Comparison of ENCODE assay signal across 8 mouse cellular contexts in genomic region chr8:61927777-61928494, GRCm38 (mm10). TPM values are rescaled to one million over a fixed set of nuclear protein-coding genes. Genes with fewer than 3 reads are reported as not detected.
DNase-seq lines count a peak whose midpoint lies in the region; ATAC-seq and TF ChIP-seq lines count a peak whose summit lies in the region.

Ddx60 (plus strand) TSS chr8:61928087.

- H3K27ac ChIP-seq in MEL (ENCODE audit: control insufficient read depth, low read depth, low read length) = no peak within 1 kb of the TSS
- no peak within 1 kb of the TSS for H3K27ac ChIP-seq in forebrain, postnatal 0 days (ENCODE audit: low read depth, low read length)
- peak within 1 kb of the TSS; percentile 24; the same call in 1 of the 2 replicates for H3K27ac ChIP-seq in lung, embryonic 14.5 days (ENCODE audit: low read depth)
- H3K27ac ChIP-seq in olfactory bulb, adult 2 months (ENCODE audit: insufficient read depth, low read depth, low read length) = no peak within 1 kb of the TSS
- H3K27ac ChIP-seq in thymus, adult 2 months (ENCODE audit: control insufficient read depth, insufficient read depth, low read length) = peak within 1 kb of the TSS; percentile 14; the same call in 1 of the 2 replicates

- no peaks in the 10 kb centered on the region for H3K36me3 ChIP-seq in MEL (ENCODE audit: control insufficient read depth in 1 of 2, insufficient read depth in 2 of 2, low read length in 2 of 2)
- no peaks in the 10 kb centered on the region for H3K36me3 ChIP-seq in forebrain, postnatal 0 days (ENCODE audit: insufficient read depth)
- H3K36me3 ChIP-seq in lung, embryonic 14.5 days (ENCODE audit: insufficient read depth) = no peaks in the 10 kb centered on the region
- H3K36me3 ChIP-seq in thymus, adult 2 months (ENCODE audit: control insufficient read depth, insufficient read depth, low read length) = no peaks in the 10 kb centered on the region

- no peak within 1 kb of the TSS for H3K9ac ChIP-seq in MEL (ENCODE audit: control insufficient read depth, low read depth, low read length, poor library complexity, severe bottlenecking)
- peak within 1 kb of the TSS; percentile 43 for H3K9ac ChIP-seq in forebrain, postnatal 0 days
- H3K9ac ChIP-seq in lung, embryonic 14.5 days = peak within 1 kb of the TSS; percentile 65

- no peaks in the 10 kb centered on the region for H3K79me2 ChIP-seq in MEL (ENCODE audit: control insufficient read depth, insufficient read depth, low read length, poor library complexity)

- 9% methylated on average over 22 of the region's 22 CpGs for WGBS in forebrain, postnatal 0 days
- WGBS in lung, embryonic 14.5 days = 10% methylated on average over 22 of the region's 22 CpGs
- WGBS in olfactory bulb, adult 2 months = 6% methylated on average over 22 of the region's 22 CpGs
- WGBS in thymus, adult 2 months = 3% methylated on average over 22 of the region's 22 CpGs

- no peaks in the 10 kb centered on the region for H3K9me3 ChIP-seq in MEL (replicated peaks; ENCODE audit: insufficient read depth, low read length)
- no peaks in the 10 kb centered on the region for H3K9me3 ChIP-seq in forebrain, postnatal 0 days (ENCODE audit: low read length)
- no peaks in the 10 kb centered on the region for H3K9me3 ChIP-seq in lung, embryonic 14.5 days (ENCODE audit: low read depth, low read length)

- H3K4me2 ChIP-seq in forebrain, postnatal 0 days (ENCODE audit: low read depth) = peak within 1 kb of the TSS; percentile 84
- H3K4me2 ChIP-seq in lung, embryonic 14.5 days = peak within 1 kb of the TSS; percentile 85

- H3K27me3 ChIP-seq in MEL (ENCODE audit: control insufficient read depth in 1 of 2, insufficient read depth in 2 of 2, low read length in 2 of 2) = no peaks in the 10 kb centered on the region
- no peaks in the 10 kb centered on the region for H3K27me3 ChIP-seq in forebrain, postnatal 0 days (ENCODE audit: insufficient read depth, low read length)
- no peaks in the 10 kb centered on the region for H3K27me3 ChIP-seq in lung, embryonic 14.5 days (ENCODE audit: insufficient read depth, low read length)
- H3K27me3 ChIP-seq in thymus, adult 2 months (ENCODE audit: control insufficient read depth, insufficient read depth, low read length) = no peaks in the 10 kb centered on the region

- H3K4me1 ChIP-seq in MEL (ENCODE audit: control insufficient read depth in 1 of 2, insufficient read depth in 2 of 2, low read length in 2 of 2) = no peaks in the 10 kb centered on the region
- peaks cover 6% of the 10 kb centered on the region; the same call in 1 of the 2 replicates for H3K4me1 ChIP-seq in forebrain, postnatal 0 days (ENCODE audit: insufficient read depth)
- no peaks in the 10 kb centered on the region for H3K4me1 ChIP-seq in lung, embryonic 14.5 days (ENCODE audit: insufficient read depth)
- no peaks in the 10 kb centered on the region for H3K4me1 ChIP-seq in olfactory bulb, adult 2 months (ENCODE audit: control insufficient read depth, insufficient read depth, low read length)
- no peaks in the 10 kb centered on the region; the same call in 1 of the 2 replicates for H3K4me1 ChIP-seq in thymus, adult 2 months (replicated peaks; ENCODE audit: control insufficient read depth, insufficient read depth, low read length)

- ATAC-seq in forebrain, postnatal 0 days = peak; percentile 50; the same call in 1 of the 2 replicates
- peak; percentile 89 to 90 for ATAC-seq in hematopoietic stem cell, adult 5-6 weeks (replicated peaks in 1 of 2; ENCODE audit: insufficient read depth in 1 of 2, low FRiP score in 2 of 2, low TSS enrichment in 1 of 2, low read depth in 1 of 2, poor library complexity in 2 of 2, severe bottlenecking in 2 of 2)
- peak; percentile 84 for ATAC-seq in lung, embryonic 14.5 days (ENCODE audit: insufficient read depth)

- TF ChIP-seq CTCF in MEL (IDR thresholded peaks at IDR 0.05 in 2 of 3, conservative IDR thresholded peaks at IDR 0.05 in 1 of 3; ENCODE audit: control insufficient read depth in 1 of 3, insufficient read depth in 1 of 3, low read depth in 2 of 3, low read length in 3 of 3, poor library complexity in 1 of 3, severe bottlenecking in 1 of 3) = no peak
- TF ChIP-seq CTCF in forebrain, postnatal 0 days (IDR thresholded peaks at IDR 0.05; ENCODE audit: low read depth) = no peak
- no peak for TF ChIP-seq CTCF in lung, embryonic 14.5 days (IDR thresholded peaks at IDR 0.05; ENCODE audit: low read depth)
- no peak for TF ChIP-seq CTCF in olfactory bulb, adult 2 months (IDR thresholded peaks at IDR 0.05; ENCODE audit: insufficient read depth, low read depth, low read length)
- no peak for TF ChIP-seq CTCF in thymus, adult 2 months (IDR thresholded peaks at IDR 0.05; ENCODE audit: borderline replicate concordance, control insufficient read depth, extremely low read depth, insufficient read depth, low read length, poor library complexity)

- no peak for TF ChIP-seq EP300 in MEL (IDR thresholded peaks at IDR 0.05; ENCODE audit: low read depth in 1 of 2, low read length in 2 of 2)

- H3K4me3 ChIP-seq in MEL (ENCODE audit: control insufficient read depth in 1 of 2, insufficient read depth in 1 of 2, low read depth in 2 of 2, low read length in 2 of 2) = peak within 1 kb of the TSS; percentile 56 to 75
- H3K4me3 ChIP-seq in forebrain, postnatal 0 days (ENCODE audit: low read depth, low read length) = peak within 1 kb of the TSS; percentile 39
- H3K4me3 ChIP-seq in lung, embryonic 14.5 days (ENCODE audit: low read depth, low read length) = peak within 1 kb of the TSS; percentile 60
- H3K4me3 ChIP-seq in olfactory bulb, adult 2 months (ENCODE audit: insufficient read depth, low read depth, low read length) = peak within 1 kb of the TSS; percentile 54
- H3K4me3 ChIP-seq in thymus, adult 2 months (ENCODE audit: control insufficient read depth, insufficient read depth, low read length) = peak within 1 kb of the TSS; percentile 72

- DNase-seq in MEL (ENCODE audit: low read depth, low spot score) = peak; percentile 17
- DNase-seq in cerebellum, adult 11-12 months = peak; percentile 5
- DNase-seq in forebrain, postnatal 0 days = peak; percentile 67
- DNase-seq in layer of hippocampus, adult 9-10 months (ENCODE audit: low spot score) = peak; percentile 35
- DNase-seq in lung, embryonic 14.5 days = peak; percentile 89
- peak; percentile 35 for DNase-seq in thymus, adult 2 months

- no peak for TF ChIP-seq RAD21 in MEL (IDR thresholded peaks at IDR 0.05; ENCODE audit: low read depth, low read length)

- no peak for TF ChIP-seq POLR2A in MEL (IDR thresholded peaks at IDR 0.05; ENCODE audit: control insufficient read depth in 1 of 2, insufficient read depth in 1 of 2, low read depth in 1 of 2, low read length in 2 of 2, poor library complexity in 1 of 2)
- no peak for TF ChIP-seq POLR2A in olfactory bulb, adult 2 months (IDR thresholded peaks at IDR 0.05; ENCODE audit: insufficient read depth, low read depth, low read length)
- TF ChIP-seq POLR2A in thymus, adult 2 months (IDR thresholded peaks at IDR 0.05; ENCODE audit: control insufficient read depth, extremely low read depth, insufficient read depth, low read length, poor library complexity) = no peak

TF ChIP-seq in MEL, 35 proteins besides CTCF, POLR2A, EP300 and RAD21:
- TF ChIP-seq KAT2A (conservative IDR thresholded peaks at IDR 0.05; ENCODE audit: low read depth, low read length) (no peak), MAX (IDR thresholded peaks at IDR 0.05; ENCODE audit: low read length) (no peak), ZNF384 (IDR thresholded peaks at IDR 0.05; ENCODE audit: low read depth, low read length) (no peak), TAL1 (IDR thresholded peaks at IDR 0.05; ENCODE audit: low read length) (no peak), MYB (IDR thresholded peaks at IDR 0.05; ENCODE audit: low read depth, low read length) (no peak), BHLHE40 (IDR thresholded peaks at IDR 0.05; ENCODE audit: borderline replicate concordance, low read depth, low read length) (no peak), MYC (IDR thresholded peaks at IDR 0.05; ENCODE audit: low read depth, low read length) (no peak), E2F4 (IDR thresholded peaks at IDR 0.05; ENCODE audit: borderline replicate concordance, low read depth, low read length) (no peak), CHD1 (IDR thresholded peaks at IDR 0.05; ENCODE audit: low read depth, low read length) (no peak), POLR2AphosphoS2 (IDR thresholded peaks at IDR 0.05; ENCODE audit: low read length) (no peak), ZKSCAN1 (IDR thresholded peaks at IDR 0.05; ENCODE audit: low read depth, low read length) (no peak), TCF12 (IDR thresholded peaks at IDR 0.05; ENCODE audit: low read depth, low read length) (no peak), NRF1 (IDR thresholded peaks at IDR 0.05; ENCODE audit: insufficient read depth, low read depth, low read length, poor library complexity, severe bottlenecking) (no peak), GABPA (IDR thresholded peaks at IDR 0.05; ENCODE audit: low read depth, low read length) (no peak), GATA1 (IDR thresholded peaks at IDR 0.05; ENCODE audit: low read depth, low read length) (no peak), ELF1 (IDR thresholded peaks at IDR 0.05; ENCODE audit: low read depth, low read length) (no peak), SMC3 (IDR thresholded peaks at IDR 0.05; ENCODE audit: low read depth, low read length) (no peak)

RNA-seq across cellular contexts. Expression of gene Ddx60, which starts in this region (rescaled TPM):
- not detected in 2 replicates for total RNA-seq in MEL (2012; rRNA removed)
- polyA plus RNA-seq in MEL (2012; ENCODE audit: insufficient read depth in 1 of 2, insufficient read length in 2 of 2, low read depth in 1 of 2, low replicate concordance in 2 of 2, missing spikeins in 1 of 2) = not detected
- total RNA-seq in forebrain, postnatal 0 days (2014; rRNA removed) = 0.48 and 0.62 TPM in 2 replicates
- 0.47 and 0.93 TPM in 2 replicates for polyA plus RNA-seq in forebrain, postnatal 0 days (2015; fragmentation: Nextera tagmentation; extraction: Ambion mirVana)
- 17.5 and 27.4 TPM in 2 replicates for total RNA-seq in hematopoietic stem cell, adult 5-6 weeks (2017)
- 0.63 and 0.84 TPM in 2 replicates for polyA plus RNA-seq in lung, embryonic 14.5 days (2014; fragmentation: Nextera tagmentation; extraction: Ambion mirVana)
- not detected in 2 replicates for polyA plus RNA-seq in olfactory bulb, adult 2 months (2012; ENCODE audit: insufficient read depth, insufficient read length, low replicate concordance, missing spikeins)
- polyA plus RNA-seq in thymus, adult 2 months (2012; rRNA removed) = 1.8 and 2.3 TPM in 2 replicates

Comparison
In these comparisons a context has a peak if more than half of its experiments do, and no peak if none do; other contexts are left out.
1. RNA of gene Ddx60 (total RNA-seq): 17.5 to 27.4 TPM in hematopoietic stem cell, adult 5-6 weeks; 0.48 to 0.62 TPM in forebrain, postnatal 0 days and not detected in MEL; every median in the first group is over 10 times any median in the second.
2. Peak in DNase-seq and H3K4me3 ChIP-seq in MEL; RNA of the gene not detected or under 1 TPM.
3. Peak in DNase-seq, ATAC-seq, H3K4me3 ChIP-seq, H3K9ac ChIP-seq and H3K4me2 ChIP-seq in forebrain, postnatal 0 days; RNA of the gene not detected or under 1 TPM.
4. Peak in DNase-seq, ATAC-seq, H3K4me3 ChIP-seq, H3K27ac ChIP-seq, H3K9ac ChIP-seq and H3K4me2 ChIP-seq in lung, embryonic 14.5 days; RNA of the gene not detected or under 1 TPM.
5. DNase-seq: peak in every context shown above with its lines; median percentile 89 in lung, embryonic 14.5 days; 67 in forebrain, postnatal 0 days; 35 in layer of hippocampus, adult 9-10 months; 35 in thymus, adult 2 months; 17 in MEL; 5 in cerebellum, adult 11-12 months.
6. Peak in every context shown above with its lines, with median percentiles within 50 percentile points of each other: H3K4me3 ChIP-seq and ATAC-seq.